Mouse (Mus musculus): ENCODE measurements at regions not wholly inside any gene's neighbourhood (a gene's known extent, or its start where the extent isn't known, plus 50 kb on each side); places are given as distances from the start of the nearest gene placed in this dataset.

DNA sequence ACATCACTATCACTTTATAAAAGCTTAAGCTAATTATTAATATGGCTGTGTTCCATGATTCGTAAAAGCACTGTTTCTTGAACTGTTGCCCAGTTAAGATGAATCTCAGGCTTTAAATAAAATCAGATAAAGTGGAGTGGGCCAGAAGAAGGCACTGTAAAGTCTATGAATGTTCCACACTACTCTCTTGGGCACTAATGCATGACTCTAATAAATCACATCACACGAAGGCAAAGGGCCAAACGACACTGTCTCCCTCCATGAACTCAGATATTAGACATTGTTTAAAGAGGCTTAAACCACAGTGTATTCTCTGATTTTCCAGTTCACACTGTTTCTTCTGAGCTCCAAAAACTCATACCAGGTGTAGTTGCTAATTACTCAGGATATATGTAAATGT lies 55.9 kb upstream of the Ufm1 start:
- Histone ChIP-seq H3K27me3 (ENCODE audit: control insufficient read depth, insufficient read depth, low read length) (no peaks in the 10 kb centered on the region), H3K36me3 (ENCODE audit: control insufficient read depth, insufficient read depth, low read length) (no peaks in the 10 kb centered on the region), H3K27ac (ENCODE audit: low read depth, low read length) (no peak overlapping the region), H3K9me3 (ENCODE audit: control insufficient read depth, low read length) (no peaks in the 10 kb centered on the region), H3K4me2 (replicated peaks; ENCODE audit: low read depth, low read length) (no peak overlapping the region), H3K4me3 (ENCODE audit: low read length) (no peak overlapping the region), H3K9ac (ENCODE audit: low read depth, low read length) (no peak overlapping the region), H3K4me1 (ENCODE audit: control insufficient read depth, insufficient read depth, low read length) (no peaks in the 10 kb centered on the region)
- no peak for ATAC-seq (ENCODE audit: low FRiP score, low TSS enrichment)
- WGBS = 46% methylated on average over 3 of the region's 3 CpGs

DNA sequence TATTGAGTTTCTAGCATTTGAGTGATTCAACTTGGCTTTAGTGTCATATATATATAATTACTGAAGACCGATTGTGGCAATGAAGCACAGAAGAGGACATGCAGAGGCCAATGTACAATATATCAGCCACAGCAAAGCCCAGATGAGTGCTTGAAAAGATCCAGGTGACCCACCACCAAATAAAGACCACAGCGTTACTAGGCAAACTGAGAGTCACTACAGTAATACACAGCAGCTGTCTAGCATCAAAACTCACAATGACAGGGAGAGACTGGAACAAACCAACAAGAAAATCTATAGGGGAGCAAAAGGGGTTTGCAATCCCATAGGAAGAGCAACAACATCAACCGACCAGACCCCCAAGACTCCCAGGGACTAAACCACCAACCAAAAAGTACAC lies 54.3 kb upstream of the Ufm1 start:
- Histone ChIP-seq H3K9me3 (ENCODE audit: control insufficient read depth, low read length) (no peaks in the 10 kb centered on the region), H3K4me2 (replicated peaks; ENCODE audit: low read depth, low read length) (no peak overlapping the region), H3K9ac (ENCODE audit: low read depth, low read length) (no peak overlapping the region), H3K4me3 (ENCODE audit: low read length) (no peak overlapping the region), H3K36me3 (ENCODE audit: control insufficient read depth, insufficient read depth, low read length) (no peaks in the 10 kb centered on the region), H3K27ac (ENCODE audit: low read depth, low read length) (no peak overlapping the region), H3K27me3 (ENCODE audit: control insufficient read depth, insufficient read depth, low read length) (no peaks in the 10 kb centered on the region), H3K4me1 (ENCODE audit: control insufficient read depth, insufficient read depth, low read length) (no peaks in the 10 kb centered on the region)
- WGBS = 83% methylated on average over 3 of the region's 3 CpGs
- ATAC-seq (ENCODE audit: low FRiP score, low TSS enrichment) = no peak

DNA sequence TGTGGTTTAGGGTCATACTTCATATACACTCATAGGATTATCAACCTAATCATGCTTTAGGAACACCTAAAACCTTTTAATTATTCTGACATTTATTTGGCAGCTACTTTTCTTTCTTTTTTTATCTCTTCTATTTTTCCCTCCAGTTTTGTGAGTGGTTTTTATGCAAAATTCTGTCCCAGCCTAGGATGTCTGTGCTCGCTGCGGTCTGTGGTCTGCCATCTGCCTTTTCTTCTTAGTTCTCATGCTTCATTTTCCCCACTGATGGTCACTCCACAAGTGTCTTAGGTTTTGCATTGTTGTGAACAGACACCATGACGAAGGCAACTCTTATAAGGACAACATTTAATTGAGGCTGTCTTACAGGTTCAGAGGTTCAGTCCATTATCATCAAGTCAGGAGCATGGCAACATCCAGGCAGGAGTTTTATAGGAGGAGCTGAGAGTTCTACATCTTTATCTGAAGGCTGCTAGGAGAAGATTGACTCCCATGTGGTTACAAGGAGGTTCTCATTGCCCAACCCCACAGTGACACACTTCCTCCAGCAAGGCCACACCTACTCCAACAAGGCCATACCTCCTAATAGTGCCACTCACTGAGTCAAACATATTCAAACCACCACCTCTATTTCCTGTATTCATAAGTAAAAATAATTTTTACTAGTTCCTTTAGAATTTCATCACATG lies 50.5 kb upstream of the Ufm1 start:
- no peak overlapping the region for H3K27ac ChIP-seq (ENCODE audit: low read depth, low read length)
- H3K4me2 ChIP-seq (replicated peaks; ENCODE audit: low read depth, low read length) = no peak overlapping the region
- H3K9me3 ChIP-seq (ENCODE audit: control insufficient read depth, low read length) = no peaks in the 10 kb centered on the region
- H3K9ac ChIP-seq (ENCODE audit: low read depth, low read length) = no peak overlapping the region
- 89% methylated on average over 3 of the region's 3 CpGs for WGBS
- no peak overlapping the region for H3K4me3 ChIP-seq (ENCODE audit: low read length)
- no peaks in the 10 kb centered on the region for H3K36me3 ChIP-seq (ENCODE audit: control insufficient read depth, insufficient read depth, low read length)
- no peaks in the 10 kb centered on the region for H3K4me1 ChIP-seq (ENCODE audit: control insufficient read depth, insufficient read depth, low read length)
- ATAC-seq (ENCODE audit: low FRiP score, low TSS enrichment) = no peak
- no peaks in the 10 kb centered on the region for H3K27me3 ChIP-seq (ENCODE audit: control insufficient read depth, insufficient read depth, low read length)

Data from kidney, embryonic 14.5 days (tissue).